Mouse (Mus musculus): ENCODE data around the gene Troap. TPM values are rescaled to one million over a fixed set of nuclear protein-coding genes. Genes with fewer than 3 reads are reported as not detected.
A peak's percentile ranks its signal among the peaks of the same experiment; 100 is the strongest.

Troap gene
- total and polyA plus RNA-seq, 3 experiments = 25.8 to 70.2 TPM; not detected in 1

DNA sequence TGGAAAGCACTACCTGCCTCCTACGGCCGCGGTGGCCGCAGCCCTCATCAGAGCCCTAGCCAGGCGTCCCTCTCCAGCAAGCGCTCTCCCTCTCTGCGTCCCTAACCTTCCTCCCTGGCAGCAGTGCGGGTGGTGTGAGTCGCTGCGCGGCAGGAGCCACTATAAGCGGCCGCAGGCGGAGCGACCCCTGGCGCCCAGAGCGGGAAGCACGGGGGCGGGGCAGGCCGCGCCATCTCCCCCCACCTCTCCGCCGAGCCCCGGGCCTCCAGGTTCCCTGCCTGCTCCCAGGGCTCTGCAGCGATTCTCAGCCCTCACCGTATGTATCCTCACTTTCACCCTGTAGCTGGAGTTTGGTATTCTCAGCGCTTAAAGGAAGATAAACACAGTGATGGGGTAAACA, 13.9 kb downstream of the Troap start:
- no peak overlapping the region for H3K27ac ChIP-seq (ENCODE audit: control insufficient read depth, low read depth, low read length)
- H3K79me2 ChIP-seq (ENCODE audit: control insufficient read depth, insufficient read depth, low read length, poor library complexity) = no peaks in the 10 kb centered on the region
- no peaks in the 10 kb centered on the region for H3K27me3 ChIP-seq (ENCODE audit: control insufficient read depth in 1 of 2, insufficient read depth in 2 of 2, low read length in 2 of 2)
- peak overlapping the region; percentile 35 to 56 for H3K4me3 ChIP-seq (ENCODE audit: control insufficient read depth in 1 of 2, insufficient read depth in 1 of 2, low read depth in 2 of 2, low read length in 2 of 2)
- H3K36me3 ChIP-seq (ENCODE audit: control insufficient read depth in 1 of 2, insufficient read depth in 2 of 2, low read length in 2 of 2) = peaks cover 0 to 7% of the 10 kb centered on the region in 2 experiments; a peak in 2 of 4 replicates
- no peak overlapping the region for H3K9ac ChIP-seq (ENCODE audit: control insufficient read depth, low read depth, low read length, poor library complexity, severe bottlenecking)
- peak; percentile 65 for DNase-seq (ENCODE audit: low read depth, low spot score)
- TF ChIP-seq KAT2A (conservative IDR thresholded peaks at IDR 0.05; ENCODE audit: low read depth, low read length) (no peak), UBTF (IDR thresholded peaks at IDR 0.05; ENCODE audit: borderline replicate concordance, insufficient read depth, low read depth, low read length) (no peak), SMC3 (IDR thresholded peaks at IDR 0.05; ENCODE audit: low read depth, low read length) (peak; percentile 21), MAZ (IDR thresholded peaks at IDR 0.05; ENCODE audit: low read depth, low read length) (peak; percentile 89; the same call in 1 of the 2 replicates), NRF1 (IDR thresholded peaks at IDR 0.05; ENCODE audit: insufficient read depth, low read depth, low read length, poor library complexity, severe bottlenecking) (no peak), ZKSCAN1 (IDR thresholded peaks at IDR 0.05; ENCODE audit: low read depth, low read length) (no peak), CTCF (IDR thresholded peaks at IDR 0.05 in 2 of 3, conservative IDR thresholded peaks at IDR 0.05 in 1 of 3; ENCODE audit: control insufficient read depth in 1 of 3, insufficient read depth in 1 of 3, low read depth in 2 of 3, low read length in 3 of 3, poor library complexity in 1 of 3, severe bottlenecking in 1 of 3) (peak in 2 of 3 experiments; percentile 60 to 81; a peak in 5 of 6 replicates)
- no peaks in the 10 kb centered on the region for H3K9me3 ChIP-seq (replicated peaks; ENCODE audit: insufficient read depth, low read length)
- peaks cover 0 to 8% of the 10 kb centered on the region in 2 experiments; a peak in 2 of 4 replicates for H3K4me1 ChIP-seq (ENCODE audit: control insufficient read depth in 1 of 2, insufficient read depth in 2 of 2, low read length in 2 of 2)

DNA sequence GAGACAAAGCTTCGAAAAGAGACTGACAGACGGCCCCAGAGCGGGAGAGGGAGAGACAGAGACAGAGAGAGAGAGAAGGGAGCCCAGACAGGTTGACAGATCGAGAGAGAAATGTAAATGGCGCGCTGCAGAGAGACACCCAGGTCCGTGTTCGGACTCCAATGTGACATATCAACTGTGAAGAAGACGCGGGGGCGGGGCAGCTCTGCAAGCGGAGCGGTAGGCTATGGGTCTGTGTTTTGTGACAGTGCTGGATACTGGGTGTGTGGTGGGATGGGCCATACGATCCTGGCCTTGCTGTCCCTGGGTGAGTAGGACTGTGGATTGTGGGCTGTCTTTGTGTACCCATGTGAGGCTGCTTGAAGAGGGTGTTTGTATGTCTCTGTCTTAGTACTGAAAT, 14.7 kb downstream of the Troap start:
- TF ChIP-seq CHD2 (IDR thresholded peaks at IDR 0.05; ENCODE audit: low read length) (no peak), ZMIZ1 (IDR thresholded peaks at IDR 0.05; ENCODE audit: low read depth, low read length) (no peak), POLR2AphosphoS5 (IDR thresholded peaks at IDR 0.05; ENCODE audit: borderline replicate concordance, low read depth, low read length) (no peak), MAFK (IDR thresholded peaks at IDR 0.05; ENCODE audit: borderline replicate concordance, low read depth, low read length) (no peak), MEF2A (IDR thresholded peaks at IDR 0.05; ENCODE audit: extremely low read depth, insufficient replicate concordance, low read depth, low read length, poor library complexity, severe bottlenecking) (no peak), TCF12 (IDR thresholded peaks at IDR 0.05; ENCODE audit: low read depth, low read length) (no peak)
- DNase-seq (ENCODE audit: low read depth, low spot score) = no peak
- Histone ChIP-seq H3K36me3 (ENCODE audit: control insufficient read depth in 1 of 2, insufficient read depth in 2 of 2, low read length in 2 of 2) (peaks cover 0 to 7% of the 10 kb centered on the region in 2 experiments; a peak in 2 of 4 replicates), H3K79me2 (ENCODE audit: control insufficient read depth, insufficient read depth, low read length, poor library complexity) (peaks cover 1% of the 10 kb centered on the region; the same call in 1 of the 2 replicates), H3K27ac (ENCODE audit: control insufficient read depth, low read depth, low read length) (no peak overlapping the region), H3K9me3 (replicated peaks; ENCODE audit: insufficient read depth, low read length) (no peaks in the 10 kb centered on the region), H3K27me3 (ENCODE audit: control insufficient read depth in 1 of 2, insufficient read depth in 2 of 2, low read length in 2 of 2) (no peaks in the 10 kb centered on the region), H3K4me1 (ENCODE audit: control insufficient read depth in 1 of 2, insufficient read depth in 2 of 2, low read length in 2 of 2) (peaks cover 0 to 8% of the 10 kb centered on the region in 2 experiments; a peak in 2 of 4 replicates), H3K9ac (ENCODE audit: control insufficient read depth, low read depth, low read length, poor library complexity, severe bottlenecking) (no peak overlapping the region), H3K4me3 (ENCODE audit: control insufficient read depth in 1 of 2, insufficient read depth in 1 of 2, low read depth in 2 of 2, low read length in 2 of 2) (peak overlapping the region; percentile 35 to 56; a peak in 3 of 4 replicates)

All from MEL (cell line).